Mouse (Mus musculus) MEL (cell line): ENCODE measurements around the gene Trpm3. TPM values are rescaled to one million over a fixed set of nuclear protein-coding genes. Genes with fewer than 3 reads are reported as not detected.

Source experiments
- DNase-seq: peaks from one replicate; pipeline ENCODE4 v3.0.0; 2011; ENCODE audit warnings: low read depth, low spot score
- H3K27ac ChIP-seq: 2 replicates; pipeline ENCODE4 v1.5.1; 2012; ENCODE audit warnings: low read depth, mild to moderate bottlenecking, control low read depth, low read length, moderate library complexity; ENCODE audit not compliant: control insufficient read depth
- H3K27me3 ChIP-seq, 2 experiments: fragments of 150-350 bp in 1 of 2; sonication (generic) in 1 of 2; 2 replicates each; pipeline ENCODE4 v1.6.1; 2012; ENCODE audit warnings: low read length in 2 of 2, mild to moderate bottlenecking in 2 of 2, improper control_type of control experiment in 1 of 2, moderate library complexity in 1 of 2; ENCODE audit not compliant: insufficient read depth in 2 of 2, control insufficient read depth in 1 of 2
- H3K36me3 ChIP-seq, 2 experiments: 2 replicates each; pipeline ENCODE4 v1.6.1; 2012 to 2014; ENCODE audit warnings: low read length in 2 of 2, improper control_type of control experiment in 1 of 2, inconsistent platforms in 1 of 2, mild to moderate bottlenecking in 1 of 2; ENCODE audit not compliant: insufficient read depth in 2 of 2, control insufficient read depth in 1 of 2
- H3K4me1 ChIP-seq, 2 experiments: fragments of 150-350 bp in 1 of 2; sonication (generic) in 1 of 2; 2 replicates each; pipeline ENCODE4 v1.6.1; 2012; ENCODE audit warnings: low read length in 2 of 2, improper control_type of control experiment in 1 of 2, mild to moderate bottlenecking in 1 of 2; ENCODE audit not compliant: insufficient read depth in 2 of 2, control insufficient read depth in 1 of 2
- H3K4me3 ChIP-seq, 2 experiments: fragments of 150-350 bp in 1 of 2; sonication (generic) in 1 of 2; 2 replicates each; pipeline ENCODE4 v1.5.1; 2012; ENCODE audit warnings: low read depth in 2 of 2, low read length in 2 of 2, mild to moderate bottlenecking in 2 of 2, moderate library complexity in 2 of 2, control low read depth in 1 of 2, improper control_type of control experiment in 1 of 2; ENCODE audit not compliant: control insufficient read depth in 1 of 2, insufficient read depth in 1 of 2
- H3K79me2 ChIP-seq: 2 replicates; pipeline ENCODE4 v1.6.1; 2012; ENCODE audit warnings: mild to moderate bottlenecking, low read length, moderate library complexity; ENCODE audit not compliant: control insufficient read depth, poor library complexity, insufficient read depth
- H3K9ac ChIP-seq: 2 replicates; pipeline ENCODE4 v1.6.1; 2012; ENCODE audit warnings: low read depth, mild to moderate bottlenecking, control low read depth, low read length, moderate library complexity; ENCODE audit not compliant: control insufficient read depth, poor library complexity, severe bottlenecking
- H3K9me3 ChIP-seq: fragments of 150-350 bp; sonication (generic); replicated peaks from 2 replicates; pipeline ENCODE4 v1.6.1; 2012; ENCODE audit warnings: mild to moderate bottlenecking, low read length, improper control_type of control experiment, moderate library complexity; ENCODE audit not compliant: insufficient read depth
- EP300 ChIP-seq, 2 experiments: IDR thresholded peaks; 2 replicates each; pipeline ENCODE4 v1.6.1; 2011; ENCODE audit warnings: improper control_type of control experiment in 2 of 2, low read length in 2 of 2, low read depth in 1 of 2, mild to moderate bottlenecking in 1 of 2
- ETS1 ChIP-seq: IDR thresholded peaks from 2 replicates; pipeline ENCODE4 v1.6.1; 2012; ENCODE audit warnings: low read depth, mild to moderate bottlenecking, inconsistent platforms, low read length, improper control_type of control experiment, moderate library complexity
- GABPA ChIP-seq: IDR thresholded peaks from 2 replicates; pipeline ENCODE4 v1.6.1; 2012; ENCODE audit warnings: low read depth, mild to moderate bottlenecking, inconsistent platforms, low read length, improper control_type of control experiment, moderate library complexity
- GATA1 ChIP-seq: IDR thresholded peaks from 2 replicates; pipeline ENCODE4 v1.6.1; 2011; ENCODE audit warnings: low read depth, low read length, improper control_type of control experiment
- MAX ChIP-seq: IDR thresholded peaks from 2 replicates; pipeline ENCODE4 v1.6.1; 2011; ENCODE audit warnings: low read length, improper control_type of control experiment
- MAZ ChIP-seq: IDR thresholded peaks from 2 replicates; pipeline ENCODE4 v1.6.1; 2012; ENCODE audit warnings: low read depth, mild to moderate bottlenecking, inconsistent platforms, low read length, improper control_type of control experiment
- MEF2A ChIP-seq: IDR thresholded peaks from 2 replicates; pipeline ENCODE4 v1.6.1; 2014; ENCODE audit warnings: low read depth, mild to moderate bottlenecking, inconsistent platforms, low read length, improper control_type of control experiment; ENCODE audit not compliant: poor library complexity, insufficient replicate concordance, severe bottlenecking; ENCODE audit errors: extremely low read depth
- NELFE ChIP-seq: IDR thresholded peaks from 2 replicates; pipeline ENCODE4 v1.6.1; 2011; ENCODE audit warnings: low read depth, low read length, improper control_type of control experiment
- POLR2A ChIP-seq, 2 experiments: IDR thresholded peaks; 2 replicates each; pipeline ENCODE4 v1.6.1; 2011 to 2012; ENCODE audit warnings: low read length in 2 of 2, mild to moderate bottlenecking in 2 of 2, control low read depth in 1 of 2, improper control_type of control experiment in 1 of 2, low read depth in 1 of 2, moderate library complexity in 1 of 2; ENCODE audit not compliant: control insufficient read depth in 1 of 2, insufficient read depth in 1 of 2, poor library complexity in 1 of 2
- POLR2AphosphoS2 ChIP-seq: IDR thresholded peaks from 2 replicates; pipeline ENCODE4 v1.6.1; 2011; ENCODE audit warnings: low read length, improper control_type of control experiment
- SIN3A ChIP-seq: IDR thresholded peaks from 2 replicates; pipeline ENCODE4 v1.6.1; 2012; ENCODE audit warnings: low read length, improper control_type of control experiment, inconsistent platforms
- SMC3 ChIP-seq: IDR thresholded peaks from 2 replicates; pipeline ENCODE4 v1.6.1; 2011; ENCODE audit warnings: low read depth, low read length, improper control_type of control experiment
- USF1 ChIP-seq: IDR thresholded peaks from 2 replicates; pipeline ENCODE4 v1.6.1; 2014; ENCODE audit warnings: low read depth, mild to moderate bottlenecking, inconsistent platforms, low read length, improper control_type of control experiment, moderate library complexity
- polyA plus RNA-seq, 2 experiments: library from polyadenylated mRNA; stranded (reverse) in 1 of 2; unstranded in 1 of 2; fragments of >175 nt in 1 of 2; fragments of >200 nt in 1 of 2; gene quantifications; 2 replicates each; pipeline versions ENCODE4 v1.2.1 to v1.2.4; 2012; ENCODE audit warnings: low replicate concordance in 2 of 2, low read depth in 1 of 2; ENCODE audit not compliant: insufficient read length in 2 of 2, insufficient read depth in 1 of 2, missing spikeins in 1 of 2
- total RNA-seq: library from RNA; depleted of rRNA; stranded (reverse); fragments of 300-350 nt; gene quantifications from 2 replicates; pipeline ENCODE4 v1.2.3, GENCODE M21; 2012

Trpm3 gene
- total and polyA plus RNA-seq, 3 experiments: not detected

- DNase-seq: no peak
- H3K27me3 ChIP-seq: no peaks in the 10 kb centered on the region
- no peak overlapping the region for H3K9ac ChIP-seq
- H3K4me3 ChIP-seq: no peak overlapping the region
- no peaks in the 10 kb centered on the region for H3K36me3 ChIP-seq
- TF ChIP-seq USF1 (no peak), POLR2A (IDR thresholded peaks at IDR 0.05; ENCODE audit: control insufficient read depth in 1 of 2, insufficient read depth in 1 of 2, low read depth in 1 of 2, low read length in 2 of 2, poor library complexity in 1 of 2) (no peak), SMC3 (no peak), GABPA (no peak), POLR2AphosphoS2 (no peak), SIN3A (no peak), MAZ (no peak), GATA1 (no peak), NELFE (no peak), MEF2A (no peak), EP300 (IDR thresholded peaks at IDR 0.05; ENCODE audit: low read depth in 1 of 2, low read length in 2 of 2) (no peak)
- H3K79me2 ChIP-seq: no peaks in the 10 kb centered on the region
- no peaks in the 10 kb centered on the region for H3K4me1 ChIP-seq
- no peak overlapping the region for H3K27ac ChIP-seq
- H3K9me3 ChIP-seq: no peaks in the 10 kb centered on the region
Observed at GRCm38 (mm10) chr19:22326813-22327212, 188.0 kb downstream of the Trpm3 start.

- H3K9me3 ChIP-seq: no peaks in the 10 kb centered on the region
- TF ChIP-seq ETS1: no peak
- no peak overlapping the region for H3K4me3 ChIP-seq
- DNase-seq: no peak
- H3K27ac ChIP-seq: no peak overlapping the region
- H3K27me3 ChIP-seq: no peaks in the 10 kb centered on the region
- no peak overlapping the region for H3K9ac ChIP-seq
- no peaks in the 10 kb centered on the region for H3K36me3 ChIP-seq
- H3K79me2 ChIP-seq: no peaks in the 10 kb centered on the region
- H3K4me1 ChIP-seq: no peaks in the 10 kb centered on the region
Observed at GRCm38 (mm10) chr19:22327226-22327625, 188.4 kb downstream of the Trpm3 start.

GRCm38 (mm10) chr19:22336278-22336677 is 197.4 kb downstream of the Trpm3 start:
- no peak for TF ChIP-seq MAX
- no peak for TF ChIP-seq GATA1
- Histone ChIP-seq H3K79me2 (no peaks in the 10 kb centered on the region), H3K27me3 (no peaks in the 10 kb centered on the region), H3K4me3 (no peak overlapping the region), H3K36me3 (no peaks in the 10 kb centered on the region), H3K4me1 (no peaks in the 10 kb centered on the region), H3K9me3 (no peaks in the 10 kb centered on the region), H3K9ac (no peak overlapping the region), H3K27ac (no peak overlapping the region)
- DNase-seq: no peak
